Mouse (Mus musculus) ES-E14 (cell line): ENCODE measurements at regions not wholly inside any gene's neighbourhood (a gene's known extent, or its start where the extent isn't known, plus 50 kb on each side); places are given as distances from the start of the nearest gene placed in this dataset.

ENCODE experiments used
- DNase-seq: peaks from one replicate; pipeline ENCODE4 v3.0.0-alpha.2; 2013; ENCODE audit warnings: low read depth, low spot score
- H3K27ac ChIP-seq: 2 replicates; pipeline ENCODE4 v1.5.1; 2012; ENCODE audit warnings: low read depth, mild to moderate bottlenecking, low read length, moderate library complexity, mixed read lengths; ENCODE audit not compliant: poor library complexity, insufficient read depth, severe bottlenecking
- H3K36me3 ChIP-seq: 2 replicates; pipeline ENCODE4 v1.6.1; 2012; ENCODE audit warnings: mild to moderate bottlenecking, low read length, moderate library complexity, mixed read lengths; ENCODE audit not compliant: control insufficient read depth, poor library complexity, insufficient read depth, severe bottlenecking
- H3K4me1 ChIP-seq, 2 experiments: fragments of 150-350 bp in 1 of 2; sonication (generic) in 1 of 2; 2 replicates each; pipeline ENCODE4 v1.6.1; 2012; ENCODE audit warnings: low read length in 2 of 2, mild to moderate bottlenecking in 1 of 2, mixed read lengths in 1 of 2; ENCODE audit not compliant: control insufficient read depth in 2 of 2, insufficient read depth in 2 of 2, poor library complexity in 1 of 2
- H3K4me3 ChIP-seq, 2 experiments: fragments of 150-350 bp in 1 of 2; sonication (generic) in 1 of 2; 2 replicates each; pipeline ENCODE4 v1.5.1; 2012; ENCODE audit warnings: low read length in 2 of 2, low read depth in 1 of 2, mild to moderate bottlenecking in 1 of 2, mixed read lengths in 1 of 2; ENCODE audit not compliant: insufficient read depth in 1 of 2, poor library complexity in 1 of 2, severe bottlenecking in 1 of 2
- H3K9ac ChIP-seq: 2 replicates; pipeline ENCODE4 v1.6.1; 2012; ENCODE audit warnings: low read depth, mild to moderate bottlenecking, low read length, mixed read lengths; ENCODE audit not compliant: poor library complexity, insufficient read depth, severe bottlenecking
- H3K9me3 ChIP-seq: fragments of 150-350 bp; sonication (generic); 2 replicates; pipeline ENCODE4 v1.6.1; 2012; ENCODE audit warnings: low read depth, mild to moderate bottlenecking, low read length; ENCODE audit not compliant: control insufficient read depth, insufficient read depth
- CHD2 ChIP-seq: IDR thresholded peaks from 2 replicates; pipeline ENCODE4 v1.6.1; 2014; ENCODE audit warnings: mild to moderate bottlenecking, low read depth, low read length, inconsistent platforms
- HCFC1 ChIP-seq: IDR thresholded peaks from 2 replicates; pipeline ENCODE4 v1.6.1; 2012; ENCODE audit warnings: low read length, inconsistent platforms, borderline replicate concordance; ENCODE audit not compliant: insufficient read depth
- MAFK ChIP-seq: IDR thresholded peaks from 2 replicates; pipeline ENCODE4 v1.6.1; 2014; ENCODE audit warnings: mild to moderate bottlenecking, low read depth, low read length, inconsistent platforms; ENCODE audit not compliant: insufficient read depth
- ZC3H11A ChIP-seq: IDR thresholded peaks from 2 replicates; pipeline ENCODE4 v1.6.1; 2012; ENCODE audit warnings: low read depth, mild to moderate bottlenecking, inconsistent platforms, low read length, borderline replicate concordance
- ZNF384 ChIP-seq: IDR thresholded peaks from 2 replicates; pipeline ENCODE4 v1.6.1; 2012; ENCODE audit warnings: low read depth, low read length, inconsistent platforms
- in situ Hi-C, 2 experiments: fragments of 600-800 bp; cut with MboI; formaldehyde crosslinking; loops; one replicate each; pipeline ENCODE4 v1.15.1; 2025; ENCODE audit warnings: low sequenced_read_pairs in 2 of 2, inconsistent platforms in 1 of 2; ENCODE audit not compliant: unreplicated experiment in 2 of 2

- no peak overlapping the region for H3K9ac ChIP-seq
- H3K27ac ChIP-seq, result no peak overlapping the region
- in situ Hi-C loops, result no loop called here
- H3K9me3 ChIP-seq, result no peaks in the 10 kb centered on the region
- TF ChIP-seq ZNF384, result no peak
- no peak for TF ChIP-seq MAFK
- TF ChIP-seq CHD2, result no peak
- no peak for TF ChIP-seq HCFC1
- no peak for TF ChIP-seq ZC3H11A
- no peak for DNase-seq
- no peaks in the 10 kb centered on the region for H3K4me1 ChIP-seq
- H3K4me3 ChIP-seq, result no peak overlapping the region
- H3K36me3 ChIP-seq, result no peaks in the 10 kb centered on the region
Observed at GRCm38 (mm10) chr4:73488297-73489049, 83.6 kb upstream of the Gm11487 start.

GRCm38 (mm10) chr4:73467982-73468565, 63.2 kb upstream of the Gm11487 start:
- TF ChIP-seq MAFK (no peak), ZNF384 (peak; percentile 81)
- no peak overlapping the region for H3K9ac ChIP-seq
- no peaks in the 10 kb centered on the region for H3K9me3 ChIP-seq
- H3K36me3 ChIP-seq, result no peaks in the 10 kb centered on the region
- no peak overlapping the region for H3K27ac ChIP-seq
- no peak for DNase-seq
- no peak overlapping the region for H3K4me3 ChIP-seq
- peaks cover 0 to 2% of the 10 kb centered on the region in 2 experiments; a peak in 1 of 4 replicates for H3K4me1 ChIP-seq
- in situ Hi-C loops, result no loop called here
